Comparison of ENCODE assay signal across 11 mouse cellular contexts in genomic region chr7:68744616-68745015, GRCm38 (mm10).
"Had no signal": no experiment of that assay in that cellular context is flagged by ENCODE, and none has a peak within 500 bp of the region (broad histone marks: within the 10 kb centered on the region; RNA-seq: fewer than 3 reads in every experiment).

No protein-coding gene starts in this region.

- H3K27ac ChIP-seq: kidney, embryonic 15.5 days; limb, embryonic 13.5 days; liver, embryonic 14.5 days; midbrain, embryonic 12.5 days had no signal

- H3K4me2 ChIP-seq: kidney, embryonic 15.5 days; limb, embryonic 13.5 days; midbrain, embryonic 12.5 days had no signal

- H3K9ac ChIP-seq: kidney, embryonic 15.5 days; limb, embryonic 13.5 days; liver, embryonic 14.5 days; midbrain, embryonic 12.5 days had no signal

- H3K27me3 ChIP-seq: kidney, embryonic 15.5 days; limb, embryonic 13.5 days; midbrain, embryonic 12.5 days had no signal

- ATAC-seq: midbrain, embryonic 16.5 days had no signal

- H3K9me3 ChIP-seq: kidney, embryonic 15.5 days; limb, embryonic 13.5 days; midbrain, embryonic 12.5 days had no signal

- DNase-seq: kidney, adult 2 months; kidney, postnatal 14 days; left cerebral cortex, postnatal 4 days; lung, adult 18-20 months; right cerebral cortex, postnatal 14 days; thymus, postnatal 4 days had no signal

- H3K4me3 ChIP-seq: kidney, embryonic 15.5 days; limb, embryonic 13.5 days; midbrain, embryonic 12.5 days had no signal
